Mouse (Mus musculus) frontal cortex, postnatal 14 days (tissue): Measurements from ENCODE around the gene Ptpre.
A peak's percentile ranks its signal among the peaks of the same experiment; 100 is the strongest.
"Not testable (repeated sequence)": the region's sequence is repeated elsewhere in the genome, so short reads cannot be mapped to it uniquely, and the experiment has no call there.

Experiments
- DNase-seq, 2 experiments: peaks; one replicate each; pipeline ENCODE4 v3.0.0; 2022; ENCODE audit warnings: low spot score in 2 of 2

Ptpre gene

DNA sequence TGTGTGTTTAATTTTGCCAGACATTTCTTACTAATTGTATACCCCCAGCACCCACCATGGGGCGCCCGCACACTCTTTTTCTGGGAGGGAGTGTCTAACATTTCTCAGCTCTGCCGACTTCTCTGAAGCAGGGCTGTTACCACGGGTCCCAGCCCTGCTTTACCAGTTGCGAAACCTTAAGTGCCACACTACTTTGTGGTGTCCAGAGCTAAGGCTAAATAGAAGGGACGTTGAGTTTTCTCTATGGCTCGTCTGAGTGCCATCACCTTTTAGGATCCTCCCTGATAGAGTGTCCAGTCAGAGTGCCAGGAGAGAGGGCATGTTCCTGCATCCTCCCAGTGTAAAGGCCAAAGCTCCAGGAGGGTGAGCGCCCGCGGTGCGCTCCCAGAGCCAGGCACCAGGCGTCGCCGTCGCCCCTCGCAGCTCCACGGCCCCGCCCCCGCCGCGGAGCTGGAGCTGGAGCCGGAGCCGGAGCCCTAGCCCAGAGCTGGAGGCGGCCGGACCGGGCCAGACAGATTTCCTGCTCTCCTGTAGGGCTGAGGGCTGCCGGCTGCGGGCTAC is at the start of gene Ptpre:
Gene Ptpre (plus strand): TSS at position 141 of the 561 bp plus-strand sequence.
- peak; percentile 73 to 85 for DNase-seq

DNA sequence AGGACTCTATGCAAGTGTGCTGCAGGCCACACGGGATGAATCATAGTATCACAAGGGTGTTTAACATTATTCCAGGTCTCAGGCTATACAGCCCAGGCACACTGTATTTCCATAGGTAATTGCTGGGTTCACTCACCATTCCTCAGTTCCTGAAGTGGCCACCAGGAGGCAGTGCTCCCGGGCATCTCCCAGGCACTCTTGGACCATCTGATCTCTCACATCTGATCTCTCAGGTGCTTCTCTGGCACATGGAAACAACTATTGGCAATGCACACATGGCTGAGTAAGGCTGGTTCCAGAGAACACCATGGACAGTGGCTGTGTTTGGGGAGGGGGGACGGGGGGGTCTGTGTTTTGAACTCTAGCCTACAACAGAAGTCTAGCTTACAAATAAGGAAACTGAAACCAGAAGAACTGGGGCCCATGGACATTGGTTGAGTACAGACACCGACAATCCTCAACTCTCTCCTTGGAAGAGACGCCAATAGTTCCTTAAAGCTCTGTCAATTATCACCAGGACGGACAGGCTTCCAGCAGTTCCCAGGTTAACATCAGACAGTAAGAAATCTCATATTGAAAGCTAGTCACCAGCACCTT is 49.0 kb upstream of the Ptpre start:
- DNase-seq: no peak

DNA sequence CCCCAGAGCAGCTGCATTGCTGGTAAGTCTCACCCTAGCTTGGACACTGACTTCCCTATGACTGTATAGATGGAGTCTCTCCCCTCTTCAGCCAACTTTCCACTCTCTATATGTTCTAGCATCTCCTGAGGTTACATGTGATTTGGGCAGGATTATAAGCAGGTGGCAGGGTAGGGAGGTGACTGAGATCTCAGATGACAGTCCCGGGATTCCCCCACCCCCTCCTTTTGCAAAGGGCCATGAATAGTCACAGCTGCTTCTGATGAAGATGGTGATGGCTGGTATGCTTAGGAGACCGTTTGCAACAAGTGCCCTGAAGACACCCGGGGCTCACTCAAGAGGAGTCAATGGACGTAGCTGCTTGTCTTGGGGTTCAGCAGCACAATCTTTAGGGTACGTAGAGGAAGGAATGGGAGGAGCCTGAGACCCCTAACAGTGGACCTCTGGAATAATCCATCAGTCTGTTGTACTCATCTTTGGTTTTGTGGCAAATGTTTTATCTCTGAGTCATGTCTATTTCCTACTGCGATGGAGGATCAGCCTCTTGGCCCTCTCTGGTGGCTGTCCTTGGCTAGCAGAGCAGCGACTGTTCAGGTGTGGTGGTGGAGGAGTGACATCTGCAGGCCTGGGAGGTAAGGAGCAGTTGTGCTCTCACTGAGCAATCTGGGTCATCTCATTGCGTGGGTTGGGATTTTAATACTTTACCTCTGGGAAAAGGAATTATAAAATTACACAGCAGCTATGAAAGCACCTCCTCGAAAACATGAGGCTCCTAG is 47.4 kb upstream of the Ptpre start:
- no peak for DNase-seq

DNA sequence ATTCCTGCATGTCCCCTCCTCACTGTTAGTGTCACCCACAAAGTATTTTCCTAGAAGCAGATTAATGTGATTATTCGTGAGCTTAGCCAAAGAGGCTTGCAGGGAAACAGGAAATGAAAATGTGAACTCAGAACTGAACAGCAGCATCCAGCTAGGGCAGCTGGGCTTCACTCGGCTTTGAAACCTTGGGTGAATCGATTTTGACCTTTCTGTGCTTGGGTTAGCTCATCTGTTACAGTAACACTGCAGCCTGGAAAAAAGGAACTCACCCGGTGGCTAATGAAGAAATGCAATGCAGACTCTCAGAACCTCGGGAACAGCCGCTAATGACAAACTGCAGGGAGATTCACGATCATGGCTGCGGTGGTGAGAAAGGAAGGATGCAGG is 46.8 kb upstream of the Ptpre start:
- no peak for DNase-seq

DNA sequence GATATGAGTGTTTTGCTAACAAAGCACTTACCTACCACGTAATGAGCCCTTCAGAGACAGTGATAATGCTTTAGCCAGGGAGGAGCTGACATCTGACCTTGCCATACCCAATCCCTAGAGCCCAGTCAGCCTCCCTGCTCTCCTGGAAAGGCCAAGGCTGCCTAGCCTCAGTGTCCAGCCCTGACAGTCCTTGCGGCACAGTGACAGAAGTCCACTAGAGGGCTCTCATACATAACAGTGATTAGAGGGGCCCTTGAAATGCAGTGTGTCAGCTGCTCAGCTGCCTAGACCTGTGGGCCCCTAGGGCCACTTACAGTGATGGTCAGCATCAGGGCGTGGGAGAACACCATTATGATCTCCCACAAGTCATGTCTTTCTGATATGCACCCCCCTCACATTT is 42.0 kb upstream of the Ptpre start:
- no peak for DNase-seq

DNA sequence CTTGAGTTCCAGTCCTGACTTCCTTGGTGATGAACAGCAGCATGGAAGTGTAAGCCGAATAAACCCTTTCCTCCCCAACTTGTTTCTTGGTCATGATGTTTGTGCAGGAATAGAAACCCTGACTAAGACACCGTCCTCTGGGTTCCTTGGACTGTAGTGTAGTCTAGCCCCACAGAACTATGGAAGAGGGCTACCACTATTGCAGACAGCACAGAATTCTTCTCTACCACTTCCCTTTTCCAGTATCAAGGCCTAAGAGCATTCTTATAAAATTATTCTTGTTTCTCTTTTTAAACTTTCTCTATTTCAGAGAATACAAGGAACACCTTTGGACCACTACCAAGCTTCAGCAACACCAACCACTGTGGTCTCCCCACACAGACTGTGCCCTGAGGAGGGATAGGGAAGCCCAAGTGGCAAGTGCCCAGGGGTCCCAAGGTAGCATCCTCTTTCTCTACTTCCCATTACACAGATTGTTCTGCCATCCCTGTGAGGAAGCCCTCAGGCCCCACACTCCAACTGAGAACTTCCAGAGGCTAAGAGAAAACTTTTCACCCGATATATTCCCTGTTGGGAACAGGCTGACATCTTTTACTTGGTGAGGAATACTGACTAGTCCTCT is 38.6 kb upstream of the Ptpre start:
- DNase-seq: no peak

DNA sequence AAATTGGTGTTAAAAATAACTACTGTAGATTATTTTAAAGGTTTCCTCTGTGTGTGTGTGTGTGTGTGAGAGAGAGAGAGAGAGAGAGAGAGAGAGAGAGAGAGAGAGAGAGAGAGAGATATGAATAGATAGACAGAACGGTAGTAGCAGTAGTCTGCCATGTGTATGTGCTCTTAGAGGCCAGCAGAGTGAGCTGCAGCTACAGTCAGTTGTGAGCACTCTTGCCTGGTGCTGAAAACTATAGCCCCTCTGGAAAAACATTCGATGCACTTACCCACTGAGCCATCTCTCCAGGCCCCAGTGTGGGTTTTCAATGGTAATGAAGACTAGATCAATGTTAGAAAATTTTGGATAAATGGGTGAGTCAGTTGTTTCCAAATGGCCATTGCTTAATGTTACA is 37.9 kb upstream of the Ptpre start:
- no peak for DNase-seq

DNA sequence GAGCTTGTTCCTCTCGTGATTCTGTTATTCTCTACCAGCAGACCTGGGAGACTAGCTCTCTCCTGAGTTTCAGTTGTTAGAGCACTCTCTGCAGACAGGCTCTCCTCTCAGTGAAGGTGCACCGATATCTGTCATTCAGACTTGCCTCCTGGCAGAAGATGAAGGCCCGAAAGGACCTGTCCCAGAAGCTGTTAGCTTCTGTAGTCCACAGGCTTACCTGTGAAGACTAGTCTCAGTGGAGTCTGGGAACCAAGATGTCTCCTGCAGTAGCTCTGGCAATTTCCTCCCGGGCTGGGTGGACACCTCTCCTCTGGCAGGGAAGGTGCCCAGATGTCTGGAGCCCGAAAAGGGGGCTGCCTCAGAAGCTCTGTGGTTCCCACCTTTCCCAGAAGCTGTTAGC is 30.8 kb upstream of the Ptpre start:
- DNase-seq: not testable (repeated sequence)

DNA sequence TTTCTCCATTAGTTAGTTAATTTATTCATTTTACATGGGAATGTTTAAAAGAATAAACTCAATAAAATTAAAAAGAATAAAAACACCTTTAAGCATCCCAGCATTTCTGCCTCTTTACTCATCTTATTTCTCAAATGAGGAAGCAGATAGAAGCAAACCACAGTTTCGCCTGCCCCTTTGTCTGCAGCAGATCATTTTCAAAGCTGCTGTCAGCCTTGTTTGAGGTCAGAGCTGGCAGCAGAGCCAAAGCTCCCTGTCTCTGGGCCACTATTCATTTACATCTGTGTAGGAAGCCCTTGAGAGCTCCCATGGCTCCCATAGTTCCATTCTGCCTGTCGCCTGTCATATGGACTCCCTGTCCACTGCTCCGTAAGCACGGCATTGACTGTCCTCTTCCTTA is 28.7 kb upstream of the Ptpre start:
- DNase-seq: no peak

DNA sequence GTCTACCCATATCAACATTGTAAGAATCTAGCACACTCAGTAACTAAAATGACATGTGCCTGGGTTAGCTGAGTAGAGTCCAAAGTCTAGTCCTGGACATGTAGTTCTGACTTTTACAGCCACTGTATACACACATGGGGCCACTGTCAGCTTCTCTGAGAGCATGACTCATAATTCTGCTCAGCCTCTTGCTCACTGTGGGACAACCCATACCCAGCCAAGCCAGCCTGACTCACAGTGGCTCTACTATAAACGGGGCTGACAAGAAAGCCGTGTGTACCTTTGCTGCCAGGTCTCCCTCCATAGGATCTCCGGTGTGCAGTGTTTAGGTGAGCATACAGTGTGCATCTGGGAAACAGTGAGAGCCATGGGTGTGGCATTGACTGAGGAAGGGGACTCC is 28.0 kb upstream of the Ptpre start:
- DNase-seq: no peak

DNA sequence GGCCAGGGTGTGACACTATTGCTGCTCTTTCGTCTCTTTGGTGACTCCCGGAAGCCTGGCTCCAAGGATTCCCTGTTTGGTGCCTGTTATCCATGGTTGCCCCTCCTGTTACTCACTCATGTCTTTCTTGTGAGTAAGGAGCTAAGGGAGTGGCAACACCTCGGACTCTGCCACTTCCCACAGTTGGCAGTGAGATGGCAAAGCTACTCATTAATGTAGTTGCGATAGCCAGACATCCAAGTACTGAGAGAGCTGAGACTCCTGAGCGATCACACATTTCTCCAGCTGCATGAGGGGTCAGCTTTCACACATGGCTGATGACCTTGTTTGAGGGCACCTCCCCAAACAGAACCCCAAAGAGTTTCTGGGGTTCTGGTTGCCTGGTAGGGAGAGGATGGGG is 26.9 kb upstream of the Ptpre start:
- no peak for DNase-seq

DNA sequence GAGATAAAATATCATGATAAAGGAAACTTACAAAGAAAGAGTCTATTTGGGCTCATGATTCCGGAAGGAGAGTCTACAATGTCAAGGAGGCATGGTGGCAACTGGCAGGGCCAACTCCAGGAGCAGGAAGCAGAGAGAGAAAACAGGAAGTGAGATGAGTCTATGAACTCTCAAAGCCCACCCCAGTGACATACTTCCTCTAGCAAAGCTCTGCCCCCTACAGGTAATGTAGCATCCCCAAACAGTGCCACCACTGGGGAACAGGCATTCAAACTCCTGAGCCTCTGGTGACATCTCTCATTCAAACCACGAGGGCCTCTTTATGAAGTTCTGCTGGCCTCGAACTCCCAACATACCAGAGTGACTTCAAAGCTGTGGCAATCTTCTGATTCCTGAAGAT is 25.6 kb upstream of the Ptpre start:
- no peak for DNase-seq

DNA sequence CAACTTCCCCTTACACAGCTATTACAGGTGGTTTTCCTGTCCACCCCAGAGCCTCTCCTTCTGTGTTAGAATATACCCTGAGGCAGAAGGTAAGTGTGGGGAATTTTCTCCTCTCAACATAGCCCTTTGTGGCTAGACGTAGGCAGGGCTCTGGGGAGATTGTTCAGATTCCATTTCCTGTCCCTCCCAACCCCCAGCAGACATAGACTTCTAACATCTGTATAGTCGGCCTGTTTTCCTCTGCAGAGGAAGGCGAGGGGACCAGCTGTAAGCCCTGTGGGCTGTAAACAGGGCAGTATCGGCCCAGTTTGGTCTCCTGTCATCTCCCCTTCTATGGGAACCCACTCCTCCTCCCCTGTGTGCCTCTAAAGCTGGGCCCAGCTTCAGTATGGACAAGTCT is 20.1 kb upstream of the Ptpre start:
- no peak for DNase-seq

DNA sequence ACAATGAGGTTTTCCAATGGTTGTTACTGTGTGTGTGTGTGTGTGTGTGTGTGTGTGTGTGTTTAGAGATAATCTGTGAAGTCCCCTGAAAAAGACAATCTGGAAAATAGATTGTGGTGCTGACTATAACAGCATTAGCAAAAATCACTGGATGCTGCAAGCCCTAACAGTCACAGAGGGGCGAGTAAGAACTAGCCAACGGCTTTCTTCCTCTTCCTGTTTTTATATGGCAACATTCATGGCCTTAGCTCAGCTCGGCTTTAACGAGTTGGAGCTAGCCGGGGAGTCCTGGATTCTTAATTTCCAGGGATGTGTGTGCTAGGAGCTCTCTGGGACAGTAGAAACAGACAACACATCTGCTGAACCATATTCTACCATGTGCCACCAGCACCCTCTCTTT is 17.0 kb upstream of the Ptpre start:
- no peak for DNase-seq

DNA sequence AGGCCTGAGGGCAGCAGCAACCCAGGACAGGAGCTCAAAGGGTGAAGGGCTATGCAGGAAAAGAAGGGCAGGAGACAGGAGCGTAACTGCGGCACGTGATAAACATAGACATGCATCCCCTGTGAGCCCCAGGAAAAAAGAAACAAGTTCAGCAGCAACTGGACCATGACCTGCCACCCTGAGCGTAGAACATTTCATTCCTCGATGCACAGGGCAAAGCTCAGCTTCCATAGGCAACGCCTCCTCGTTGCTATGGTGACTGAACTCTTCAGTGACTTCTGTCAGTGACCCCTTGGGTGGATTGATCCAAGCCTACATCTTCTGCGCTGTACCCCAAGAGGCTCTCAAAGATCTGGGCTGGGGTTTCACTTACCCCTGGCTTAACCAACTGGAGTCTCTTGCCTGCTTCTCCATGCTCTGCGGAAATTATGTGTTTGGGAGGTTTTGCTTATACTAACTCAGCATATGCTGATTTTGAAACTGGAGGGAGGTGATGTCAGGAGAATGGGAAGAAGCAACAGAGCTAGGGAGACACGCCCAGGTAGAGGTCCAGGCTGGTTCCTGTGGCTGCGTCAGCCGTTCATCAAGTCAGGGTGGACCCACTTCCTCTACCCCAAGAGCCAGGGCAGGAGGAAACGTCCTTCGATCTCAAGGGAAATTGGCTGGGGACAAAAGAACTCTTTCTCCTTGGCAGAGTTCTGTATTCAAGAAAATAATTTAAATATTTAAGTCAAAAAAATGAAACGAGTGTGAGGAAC is 15.3 kb upstream of the Ptpre start:
- no peak for DNase-seq

DNA sequence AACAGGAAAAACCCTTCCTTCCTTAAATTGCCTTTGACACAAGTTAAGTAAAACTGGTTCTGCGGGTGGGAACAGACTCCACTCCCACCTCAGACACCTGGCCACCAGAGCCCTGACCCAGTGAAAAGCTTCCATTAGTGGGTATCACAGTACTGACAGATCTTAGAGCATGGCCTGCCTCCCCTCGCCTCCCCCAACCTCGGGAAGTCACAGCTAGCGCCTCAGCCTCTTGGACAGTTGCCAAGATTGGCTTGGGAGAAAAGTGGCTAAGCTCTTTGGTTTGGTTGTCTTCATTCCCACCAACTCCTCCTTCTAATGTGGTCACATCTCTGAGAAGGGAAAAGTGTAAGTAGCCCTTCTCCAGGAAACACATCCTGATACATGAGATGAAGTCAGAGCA is 13.3 kb upstream of the Ptpre start:
- DNase-seq: no peak

DNA sequence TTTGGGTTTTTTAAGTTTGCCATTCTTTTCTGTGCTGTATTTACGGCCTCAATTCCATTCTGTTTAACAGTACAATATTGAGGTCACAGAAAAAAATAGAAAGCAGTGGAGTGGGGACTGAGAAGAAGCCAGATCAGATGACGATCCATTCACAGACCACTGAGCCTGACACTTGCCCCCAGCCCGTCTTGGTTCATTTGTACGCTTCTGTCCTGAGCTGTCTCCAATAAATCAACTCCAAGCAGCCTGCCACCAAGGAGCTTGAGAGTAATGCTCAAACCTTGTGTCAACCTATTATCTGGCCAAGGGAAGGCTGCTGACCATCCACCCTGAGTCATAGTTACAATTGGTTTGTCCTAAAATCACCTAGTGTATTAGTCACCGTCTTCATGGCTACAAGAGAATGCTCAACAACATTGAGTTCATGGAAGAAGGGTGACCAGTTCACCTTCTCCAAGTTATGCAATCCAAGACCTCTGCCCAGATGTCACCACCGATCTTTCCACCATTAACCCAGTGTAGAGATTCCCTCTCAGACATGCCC is 12.8 kb upstream of the Ptpre start:
- no peak for DNase-seq

DNA sequence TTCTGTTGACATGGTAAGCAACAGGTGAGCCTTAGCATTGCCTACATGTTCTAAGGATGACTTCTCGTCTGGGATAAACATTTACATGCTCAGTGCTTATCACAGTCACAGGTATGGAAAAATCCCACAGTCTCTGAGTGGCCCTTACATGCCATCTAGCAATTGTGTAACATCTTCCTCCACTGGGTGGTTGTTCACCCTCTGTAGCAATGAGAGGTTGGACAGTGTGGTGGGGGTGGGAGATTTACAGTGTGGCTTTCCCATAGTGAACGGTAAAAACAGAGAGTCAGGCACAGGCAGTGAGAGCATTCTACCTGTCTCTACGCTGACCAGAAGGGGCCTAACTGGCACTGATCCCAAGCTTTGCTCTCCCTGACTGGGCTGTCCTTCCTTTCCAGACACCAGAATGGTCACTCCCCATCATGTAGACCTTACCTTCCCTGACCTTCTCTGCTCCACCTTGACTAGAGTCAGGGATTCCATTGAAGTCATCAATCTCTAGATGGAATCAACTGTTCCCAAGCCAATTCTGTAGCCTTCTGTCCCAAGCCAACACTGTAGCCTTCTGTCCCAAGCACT is 10.6 kb upstream of the Ptpre start:
- DNase-seq: no peak

DNA sequence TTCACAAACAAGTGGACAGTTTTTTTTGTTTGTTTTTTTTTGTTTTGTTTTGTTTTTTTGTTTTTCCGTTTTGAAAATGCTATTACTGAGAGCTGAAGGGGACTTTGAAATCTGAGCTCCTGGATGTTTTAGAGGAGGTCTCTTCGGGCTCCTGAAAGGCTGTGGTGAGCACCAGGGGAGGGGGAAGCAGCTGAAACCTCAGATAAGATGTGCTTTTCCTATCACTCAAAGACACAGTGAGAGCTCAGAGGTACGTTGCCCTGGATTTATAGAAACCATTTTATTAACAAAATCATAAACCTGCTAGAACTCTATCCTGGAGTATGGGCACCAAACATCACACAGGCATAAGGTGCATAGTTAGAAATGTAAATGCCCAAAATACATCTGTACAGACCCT is 10.1 kb upstream of the Ptpre start:
- no peak for DNase-seq

DNA sequence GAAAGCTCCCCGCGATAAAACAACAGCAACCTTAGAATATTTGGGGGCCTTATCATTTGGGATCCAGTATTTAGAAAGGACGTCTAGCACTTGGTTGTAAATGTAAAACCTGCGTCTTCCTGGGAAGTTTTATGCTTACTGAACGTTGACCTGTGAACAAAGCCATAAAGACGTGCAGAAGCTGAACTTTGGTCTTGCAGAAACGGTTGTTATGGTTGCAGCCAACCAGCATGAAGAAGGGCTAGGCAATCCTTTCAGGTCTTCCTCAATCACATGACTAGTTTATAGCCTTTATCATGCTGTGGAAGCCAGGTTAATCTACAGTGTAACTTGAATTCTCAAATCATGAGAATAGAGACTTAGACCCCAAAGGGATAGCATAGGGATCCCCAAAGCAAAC is 8.8 kb upstream of the Ptpre start, which contains the start of gene Clrn3:
Gene Clrn3 (minus strand): TSS at position 140 of the 400 bp plus-strand sequence.
- DNase-seq: no peak

DNA sequence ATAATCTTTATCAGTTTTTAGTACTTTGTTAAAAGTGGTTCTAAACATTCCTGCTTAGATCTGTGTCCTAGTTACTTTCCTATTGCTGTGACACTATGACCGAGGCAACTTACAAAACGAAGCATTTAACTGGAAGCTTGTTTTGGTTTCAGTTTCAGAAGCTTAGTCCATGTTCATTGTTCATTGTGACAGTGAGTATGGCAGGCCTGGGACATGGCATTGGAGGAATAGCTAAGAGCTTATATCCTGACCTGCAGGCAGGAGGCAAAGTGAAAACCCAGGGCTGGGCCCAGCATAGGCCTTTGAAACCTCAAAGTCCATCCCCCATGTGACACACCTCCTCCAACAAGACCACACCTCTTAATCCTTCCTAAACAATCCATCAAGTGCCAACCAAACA is 8.2 kb upstream of the Ptpre start:
- no peak for DNase-seq
